11 mouse cellular contexts compared by ENCODE assay signal in the genomic region with DNA sequence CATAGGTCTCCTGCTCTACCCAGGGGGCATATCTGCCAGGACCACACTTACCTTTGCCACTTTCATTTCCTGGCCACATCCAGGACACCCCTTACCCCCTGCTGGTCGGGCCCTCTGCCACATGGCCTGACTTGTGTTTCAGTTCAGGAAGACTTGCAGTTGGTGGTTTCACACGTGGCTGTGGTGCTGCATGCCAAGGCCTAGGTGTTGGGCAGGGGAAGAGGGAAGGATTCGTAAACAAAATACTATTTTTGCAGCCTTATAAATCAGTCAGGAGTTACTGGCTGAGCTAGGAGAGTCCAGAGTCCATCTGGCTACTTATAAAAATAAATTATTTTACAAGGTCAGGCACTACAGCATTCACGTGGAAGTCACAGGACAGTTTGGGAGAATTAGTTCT.
A peak's percentile ranks its signal among the peaks of the same experiment; 100 is the strongest.
DNase-seq lines count a peak whose midpoint lies in the region; TF ChIP-seq lines count a peak whose summit lies in the region.
"Had no signal": no experiment of that assay in that cellular context is flagged by ENCODE, and none has a peak within 500 bp of the region (broad histone marks: within the 10 kb centered on the region; RNA-seq: fewer than 3 reads in every experiment).

No protein-coding gene starts in this region.

- no peak overlapping the region for H3K4me3 ChIP-seq in small intestine, adult 2 months (ENCODE audit: low read depth, low read length)
- no peak overlapping the region for H3K4me3 ChIP-seq in heart, adult 2 months
- H3K4me3 ChIP-seq: layer of hippocampus, adult 2 months had no signal

- no peak overlapping the region for H3K9ac ChIP-seq in heart, adult 2 months (ENCODE audit: low read depth, low read length)
- H3K9ac ChIP-seq: forebrain, postnatal 0 days had no signal

- peak; percentile 11 to 25 for DNase-seq in spleen, postnatal 36 days (ENCODE audit: low spot score in 2 of 2)
- no peak for DNase-seq in spleen, postnatal 4 days (ENCODE audit: low spot score in 2 of 2)
- DNase-seq in cerebellum, postnatal 25 days = peak; percentile 65 to 75
- DNase-seq in kidney, postnatal 14 days = peak; percentile 77
- DNase-seq in urinary bladder, postnatal 14 days (ENCODE audit: low spot score) = no peak
- DNase-seq in heart, adult 2 months = no peak
- DNase-seq: forebrain, postnatal 0 days; heart, postnatal 4 days; thymus, adult 2 months had no signal

- WGBS in small intestine, adult 2 months = 16% methylated on average over 4 of the region's 4 CpGs
- 73% methylated on average over 4 of the region's 4 CpGs for WGBS in heart, adult 2 months

- peaks cover 29% of the 10 kb centered on the region for H3K4me1 ChIP-seq in small intestine, adult 2 months (ENCODE audit: control insufficient read depth, insufficient read depth, insufficient read length, low read length)
- peaks cover 2% of the 10 kb centered on the region for H3K4me1 ChIP-seq in heart, adult 2 months (ENCODE audit: control insufficient read depth, insufficient read depth, low read length)

- H3K27ac ChIP-seq in small intestine, adult 2 months (ENCODE audit: insufficient read depth, low read depth, low read length) = no peak overlapping the region
- no peak overlapping the region for H3K27ac ChIP-seq in heart, adult 2 months
- H3K27ac ChIP-seq: layer of hippocampus, adult 2 months had no signal

- intact Hi-C loops in heart, adult 2 months (cut with DNase I) = no loop called here

- no peak for TF ChIP-seq EP300 in heart, adult 2 months (IDR thresholded peaks at IDR 0.05; ENCODE audit: insufficient read depth, low read depth, low read length)

- TF ChIP-seq CTCF in small intestine, adult 2 months (IDR thresholded peaks at IDR 0.05; ENCODE audit: extremely low read depth, insufficient read length, insufficient replicate concordance, low read depth, low read length) = peak; percentile 15; the same call in 1 of the 2 replicates
- no peak for TF ChIP-seq CTCF in heart, adult 2 months (IDR thresholded peaks at IDR 0.05)

- peaks cover 2% of the 10 kb centered on the region; the same call in 1 of the 2 replicates for H3K79me2 ChIP-seq in heart, adult 2 months (replicated peaks; ENCODE audit: control insufficient read depth, insufficient read depth, low read length)

- no peaks in the 10 kb centered on the region for H3K27me3 ChIP-seq in small intestine, adult 2 months (ENCODE audit: control insufficient read depth, insufficient read depth, low read length)
- H3K27me3 ChIP-seq in heart, adult 2 months (ENCODE audit: control insufficient read depth, insufficient read depth, low read length) = no peaks in the 10 kb centered on the region

- TF ChIP-seq POLR2A in small intestine, adult 2 months (IDR thresholded peaks at IDR 0.05; ENCODE audit: low read depth, low read length) = no peak
- TF ChIP-seq POLR2A in heart, adult 2 months (IDR thresholded peaks at IDR 0.05; ENCODE audit: insufficient read depth, low read depth, low read length) = no peak

- H3K36me3 ChIP-seq in small intestine, adult 2 months (ENCODE audit: control insufficient read depth, insufficient read depth, low read length) = no peaks in the 10 kb centered on the region
- no peaks in the 10 kb centered on the region for H3K36me3 ChIP-seq in heart, adult 2 months (ENCODE audit: control insufficient read depth, insufficient read depth, low read length)

Comparison
In these comparisons a context has a peak if more than half of its experiments do, and no peak if none do; other contexts are left out.
1. DNase-seq: peak in spleen, postnatal 36 days (2 of 2), cerebellum, postnatal 25 days (2 of 2) and kidney, postnatal 14 days (single experiment); none in spleen, postnatal 4 days (0 of 2), urinary bladder, postnatal 14 days (single experiment) and heart, adult 2 months (0 of 2).